Comparison of ENCODE assay signal across 24 mouse cellular contexts in genomic region chr10:41205647-41206046, GRCm38 (mm10).
DNase-seq lines count a peak whose midpoint lies in the region; ATAC-seq and TF ChIP-seq lines count a peak whose summit lies in the region.
"Had no signal": no experiment of that assay in that cellular context is flagged by ENCODE, and none has a peak within 500 bp of the region (broad histone marks: within the 10 kb centered on the region; RNA-seq: fewer than 3 reads in every experiment).

No protein-coding gene starts in this region.

- H3K27ac ChIP-seq in heart, embryonic 13.5 days (replicated peaks), result peak overlapping the region; percentile 30; the same call in 1 of the 2 replicates
- peak overlapping the region; percentile 85 for H3K27ac ChIP-seq in liver, embryonic 11.5 days (ENCODE audit: low read depth, low read length)
- H3K27ac ChIP-seq in liver, postnatal 0 days (ENCODE audit: low read depth), result peak overlapping the region; percentile 93
- no peak overlapping the region for H3K27ac ChIP-seq in limb, embryonic 10.5 days
- H3K27ac ChIP-seq: embryonic facial prominence, embryonic 12.5 days; hindbrain, embryonic 15.5 days; layer of hippocampus, adult 2 months; limb, embryonic 12.5 days; midbrain, embryonic 13.5 days had no signal

- DNase-seq in heart, postnatal 10 days, result no peak
- peak; percentile 78 for DNase-seq in c-Kit-negative CD71-positive TER-119-positive erythroid progenitor cells, embryonic 14.5 days (ENCODE audit: low read depth, low spot score)
- DNase-seq in liver, embryonic 11.5 days (ENCODE audit: low spot score), result no peak
- DNase-seq in liver, postnatal 0 days, result no peak
- no peak for DNase-seq in limb, embryonic 10.5 days (ENCODE audit: low spot score)
- DNase-seq: adrenal gland, postnatal 10 days; B cell, adult 2 months; cerebellum, adult 11 months; cerebellum, postnatal 10 days; kidney, adult 9 months; kidney, postnatal 25 days; lung, adult 2 months; right cerebral cortex, postnatal 25 days; spleen, adult 18-20 months; thymus, postnatal 4 days had no signal

- TF ChIP-seq CTCF in liver, postnatal 0 days (IDR thresholded peaks at IDR 0.05; ENCODE audit: low read depth), result no peak

- ATAC-seq in heart, embryonic 13.5 days (ENCODE audit: extremely low read depth, insufficient number of reproducible peaks, low FRiP score, low TSS enrichment), result no peak
- no peak for ATAC-seq in liver, embryonic 11.5 days (replicated peaks; ENCODE audit: low FRiP score)
- ATAC-seq in liver, postnatal 0 days, result no peak
- no peak for ATAC-seq in frontal cortex, adult (ENCODE audit: low TSS enrichment)
- ATAC-seq: forebrain, embryonic 14.5 days; midbrain, embryonic 13.5 days had no signal

- no peak overlapping the region for H3K9ac ChIP-seq in heart, embryonic 13.5 days
- H3K9ac ChIP-seq in liver, embryonic 11.5 days (ENCODE audit: low read depth, low read length), result peak overlapping the region; percentile 12
- H3K9ac ChIP-seq in liver, postnatal 0 days (replicated peaks), result peak overlapping the region; percentile 46
- H3K9ac ChIP-seq: embryonic facial prominence, embryonic 12.5 days; hindbrain, embryonic 15.5 days; limb, embryonic 12.5 days; midbrain, embryonic 13.5 days had no signal

- no peaks in the 10 kb centered on the region for H3K27me3 ChIP-seq in heart, embryonic 13.5 days (replicated peaks)
- H3K27me3 ChIP-seq in liver, embryonic 11.5 days (replicated peaks; ENCODE audit: control insufficient read depth, insufficient read depth, low read length), result no peaks in the 10 kb centered on the region
- no peaks in the 10 kb centered on the region for H3K27me3 ChIP-seq in liver, postnatal 0 days (ENCODE audit: insufficient read depth, low read length)
- H3K27me3 ChIP-seq in limb, embryonic 10.5 days (ENCODE audit: low read depth, poor library complexity, severe bottlenecking), result no peaks in the 10 kb centered on the region
- H3K27me3 ChIP-seq: CH12.LX; embryonic facial prominence, embryonic 12.5 days; hindbrain, embryonic 15.5 days; limb, embryonic 12.5 days; midbrain, embryonic 13.5 days had no signal

- no peak overlapping the region for H3K4me2 ChIP-seq in heart, embryonic 13.5 days
- peak overlapping the region; percentile 46 for H3K4me2 ChIP-seq in liver, embryonic 11.5 days
- peak overlapping the region; percentile 24; the same call in 1 of the 2 replicates for H3K4me2 ChIP-seq in liver, postnatal 0 days (ENCODE audit: low read depth, low read length)
- H3K4me2 ChIP-seq: embryonic facial prominence, embryonic 12.5 days; hindbrain, embryonic 15.5 days; limb, embryonic 12.5 days; midbrain, embryonic 13.5 days had no signal

- intact Hi-C loops in heart, postnatal 10 days (cut with DNase I), result no loop called here

- no peak; the same call in 1 of the 2 replicates for TF ChIP-seq EP300 in liver, postnatal 0 days (IDR thresholded peaks at IDR 0.05; ENCODE audit: low read depth)

- 65% methylated on average over 2 of the region's 2 CpGs for WGBS in heart, embryonic 13.5 days
- WGBS in liver, embryonic 11.5 days, result 46% methylated on average over 2 of the region's 2 CpGs
- 48% methylated on average over 2 of the region's 2 CpGs for WGBS in liver, postnatal 0 days (ENCODE audit: insufficient replicate concordance)
- WGBS in limb, embryonic 10.5 days, result 76% methylated on average over 2 of the region's 2 CpGs

- peaks cover 17% of the 10 kb centered on the region for H3K4me1 ChIP-seq in heart, embryonic 13.5 days
- H3K4me1 ChIP-seq in liver, embryonic 11.5 days (replicated peaks; ENCODE audit: control insufficient read depth, insufficient read depth, low read length), result peaks cover 44% of the 10 kb centered on the region
- H3K4me1 ChIP-seq in liver, postnatal 0 days (ENCODE audit: insufficient read depth), result peaks cover 39% of the 10 kb centered on the region
- H3K4me1 ChIP-seq in limb, embryonic 10.5 days, result 0 out of 2 replicates have a peak, but pooled peaks cover 2% of the 10 kb centered on the region
- H3K4me1 ChIP-seq: embryonic facial prominence, embryonic 12.5 days; limb, embryonic 12.5 days had no signal

- no peak overlapping the region for H3K4me3 ChIP-seq in heart, embryonic 13.5 days
- no peak overlapping the region for H3K4me3 ChIP-seq in liver, embryonic 11.5 days (ENCODE audit: low read depth, low read length)
- no peak overlapping the region for H3K4me3 ChIP-seq in liver, postnatal 0 days (ENCODE audit: low read depth, low read length)
- no peak overlapping the region for H3K4me3 ChIP-seq in limb, embryonic 10.5 days
- H3K4me3 ChIP-seq: embryonic facial prominence, embryonic 12.5 days; hindbrain, embryonic 15.5 days; layer of hippocampus, adult 2 months; limb, embryonic 12.5 days; midbrain, embryonic 13.5 days had no signal

- no peaks in the 10 kb centered on the region for H3K9me3 ChIP-seq in heart, embryonic 13.5 days
- no peaks in the 10 kb centered on the region for H3K9me3 ChIP-seq in liver, embryonic 11.5 days (ENCODE audit: control insufficient read depth, low read length)
- no peaks in the 10 kb centered on the region for H3K9me3 ChIP-seq in liver, postnatal 0 days (ENCODE audit: low read length)
- H3K9me3 ChIP-seq in limb, embryonic 10.5 days (replicated peaks), result no peaks in the 10 kb centered on the region
- H3K9me3 ChIP-seq: embryonic facial prominence, embryonic 12.5 days; hindbrain, embryonic 15.5 days; limb, embryonic 12.5 days; midbrain, embryonic 13.5 days had no signal

- H3K36me3 ChIP-seq in heart, embryonic 13.5 days, result 0 out of 2 replicates have a peak, but pooled peaks cover 4% of the 10 kb centered on the region
- H3K36me3 ChIP-seq in liver, embryonic 11.5 days (ENCODE audit: control insufficient read depth, insufficient read depth, low read length), result no peaks in the 10 kb centered on the region; the same call in 1 of the 2 replicates
- H3K36me3 ChIP-seq in liver, postnatal 0 days (replicated peaks; ENCODE audit: insufficient read depth, low read length), result no peaks in the 10 kb centered on the region
- no peaks in the 10 kb centered on the region for H3K36me3 ChIP-seq in limb, embryonic 10.5 days
- H3K36me3 ChIP-seq: embryonic facial prominence, embryonic 12.5 days; hindbrain, embryonic 15.5 days; limb, embryonic 12.5 days; midbrain, embryonic 13.5 days had no signal
